Comparison of ENCODE assay signal across 8 mouse cellular contexts in genomic region chr11:116812793-116813529, GRCm38 (mm10). TPM values are rescaled to one million over a fixed set of nuclear protein-coding genes. Genes with fewer than 3 reads are reported as not detected.
A peak's percentile ranks its signal among the peaks of the same experiment; 100 is the strongest.
DNase-seq lines count a peak whose midpoint lies in the region; ATAC-seq lines count a peak whose summit lies in the region.

No protein-coding gene starts in this region.

- H3K27ac ChIP-seq in brown adipose tissue, adult 24 weeks (replicated peaks; ENCODE audit: low read depth, low read length) = peak overlapping the region; percentile 16; the same call in 1 of the 2 replicates
- peak overlapping the region; percentile 72 for H3K27ac ChIP-seq in heart, embryonic 16.5 days (ENCODE audit: low read length)
- peak overlapping the region; percentile 90 for H3K27ac ChIP-seq in limb, embryonic 15.5 days

- no peak overlapping the region for H3K4me3 ChIP-seq in brown adipose tissue, adult 24 weeks (ENCODE audit: insufficient read depth, low read depth, low read length)
- no peak overlapping the region for H3K4me3 ChIP-seq in heart, embryonic 16.5 days (ENCODE audit: low read length)
- no peak overlapping the region for H3K4me3 ChIP-seq in limb, embryonic 15.5 days

- no peak overlapping the region; the same call in 1 of the 2 replicates for H3K4me2 ChIP-seq in heart, embryonic 16.5 days (ENCODE audit: low read depth, low read length)
- no peak overlapping the region for H3K4me2 ChIP-seq in limb, embryonic 15.5 days

- peak; percentile 79 to 86 for DNase-seq in cerebellum, postnatal 10 days
- no peak for DNase-seq in cerebellum, adult 8-10 months
- no peak for DNase-seq in left cerebral cortex, adult 18-20 months (ENCODE audit: low spot score in 2 of 2)
- DNase-seq in frontal cortex, postnatal 10 days (ENCODE audit: low spot score in 2 of 2) = no peak

- peaks cover 19% of the 10 kb centered on the region for H3K4me1 ChIP-seq in brown adipose tissue, adult 24 weeks (ENCODE audit: control insufficient read depth, insufficient read depth, insufficient read length, low read length)
- H3K4me1 ChIP-seq in heart, embryonic 16.5 days (ENCODE audit: control insufficient read depth, insufficient read depth, low read length) = peaks cover 46% of the 10 kb centered on the region
- H3K4me1 ChIP-seq in limb, embryonic 15.5 days = peaks cover 64% of the 10 kb centered on the region

- ATAC-seq in heart, embryonic 16.5 days (replicated peaks; ENCODE audit: extremely low read depth, insufficient read depth, low FRiP score) = peak; percentile 24
- ATAC-seq in limb, embryonic 15.5 days (ENCODE audit: insufficient number of reproducible peaks, low FRiP score, low TSS enrichment, low read depth) = no peak
- ATAC-seq in megakaryocyte-erythroid progenitor cell, adult 5-6 weeks (replicated peaks; ENCODE audit: low FRiP score, low TSS enrichment, poor library complexity, severe bottlenecking) = no peak

- no peaks in the 10 kb centered on the region; the same call in 1 of the 2 replicates for H3K27me3 ChIP-seq in heart, embryonic 16.5 days (ENCODE audit: control insufficient read depth, insufficient read depth, low read length)
- 0 out of 2 replicates have a peak, but pooled peaks cover 7% of the 10 kb centered on the region for H3K27me3 ChIP-seq in limb, embryonic 15.5 days

- H3K36me3 ChIP-seq in heart, embryonic 16.5 days (ENCODE audit: control insufficient read depth, insufficient read depth) = no peaks in the 10 kb centered on the region
- no peaks in the 10 kb centered on the region for H3K36me3 ChIP-seq in limb, embryonic 15.5 days

- no peaks in the 10 kb centered on the region for H3K9me3 ChIP-seq in heart, embryonic 16.5 days (replicated peaks; ENCODE audit: control insufficient read depth, low read length)
- H3K9me3 ChIP-seq in limb, embryonic 15.5 days = no peaks in the 10 kb centered on the region

- H3K9ac ChIP-seq in heart, embryonic 16.5 days (ENCODE audit: low read length) = peak overlapping the region; percentile 62
- H3K9ac ChIP-seq in limb, embryonic 15.5 days = no peak overlapping the region

- 47% methylated on average over 21 of the region's 21 CpGs for WGBS in heart, embryonic 16.5 days
- 44% methylated on average over 21 of the region's 21 CpGs for WGBS in limb, embryonic 15.5 days

RNA-seq across cellular contexts. Expression of gene Mxra7, which starts 14.9 kb away (rescaled TPM):
- 6.6 and 6.9 TPM in 2 replicates for polyA plus RNA-seq in brown adipose tissue, adult 24 weeks (2012; ENCODE audit: insufficient read depth, insufficient read length, missing spikeins)
- polyA plus RNA-seq in heart, embryonic 16.5 days (2015; fragmentation: Nextera tagmentation; extraction: Ambion mirVana) = 14.9 and 17.6 TPM in 2 replicates
- polyA plus RNA-seq in limb, embryonic 15.5 days (2015; fragmentation: Nextera tagmentation; extraction: Ambion mirVana) = 17.1 and 18.6 TPM in 2 replicates
- total RNA-seq in left cerebral cortex, adult 18-20 months (2021) = 10 to 100 TPM; 17.5 to 20.2 TPM
- not detected in 2 replicates for total RNA-seq in megakaryocyte-erythroid progenitor cell, adult 5-6 weeks (2014; fragmentation: Nextera tagmentation)
- total RNA-seq in megakaryocyte-erythroid progenitor cell, adult 5-6 weeks (2017) = 0.61 TPM in 1 of 2 replicates, not detected in the other

RNA-seq across cellular contexts. Expression of gene Mettl23, which starts 30.1 kb away (rescaled TPM):
- 70.4 and 80.7 TPM in 2 replicates for polyA plus RNA-seq in brown adipose tissue, adult 24 weeks (2012; ENCODE audit: insufficient read depth, insufficient read length, missing spikeins)
- polyA plus RNA-seq in heart, embryonic 16.5 days (2015; fragmentation: Nextera tagmentation; extraction: Ambion mirVana) = 69.8 and 74.8 TPM in 2 replicates
- polyA plus RNA-seq in limb, embryonic 15.5 days (2015; fragmentation: Nextera tagmentation; extraction: Ambion mirVana) = 70.4 and 76.0 TPM in 2 replicates
- 10 to 100 TPM; 23.8 to 25.8 TPM for total RNA-seq in left cerebral cortex, adult 18-20 months (2021)
- 53.6 and 58.8 TPM in 2 replicates for total RNA-seq in megakaryocyte-erythroid progenitor cell, adult 5-6 weeks (2014; fragmentation: Nextera tagmentation)
- total RNA-seq in megakaryocyte-erythroid progenitor cell, adult 5-6 weeks (2017) = 47.2 and 48.2 TPM in 2 replicates

RNA-seq across cellular contexts. Expression of gene Jmjd6, which starts 30.3 kb away (rescaled TPM):
- polyA plus RNA-seq in brown adipose tissue, adult 24 weeks (2012; ENCODE audit: insufficient read depth, insufficient read length, missing spikeins) = 20.9 and 33.7 TPM in 2 replicates
- polyA plus RNA-seq in heart, embryonic 16.5 days (2015; fragmentation: Nextera tagmentation; extraction: Ambion mirVana) = 72.8 and 73.3 TPM in 2 replicates
- polyA plus RNA-seq in limb, embryonic 15.5 days (2015; fragmentation: Nextera tagmentation; extraction: Ambion mirVana) = 83.4 and 86.0 TPM in 2 replicates
- total RNA-seq in left cerebral cortex, adult 18-20 months (2021) = 10 to 100 TPM; 28.3 to 31.3 TPM
- 50.7 and 56.7 TPM in 2 replicates for total RNA-seq in megakaryocyte-erythroid progenitor cell, adult 5-6 weeks (2014; fragmentation: Nextera tagmentation)
- 43.5 and 49.5 TPM in 2 replicates for total RNA-seq in megakaryocyte-erythroid progenitor cell, adult 5-6 weeks (2017)

RNA-seq across cellular contexts. Expression of gene St6galnac1, which starts 37.7 kb away (rescaled TPM):
- not detected in 2 replicates for polyA plus RNA-seq in brown adipose tissue, adult 24 weeks (2012; ENCODE audit: insufficient read depth, insufficient read length, missing spikeins)
- polyA plus RNA-seq in heart, embryonic 16.5 days (2015; fragmentation: Nextera tagmentation; extraction: Ambion mirVana) = not detected in 2 replicates
- not detected in 2 replicates for polyA plus RNA-seq in limb, embryonic 15.5 days (2015; fragmentation: Nextera tagmentation; extraction: Ambion mirVana)
- total RNA-seq in left cerebral cortex, adult 18-20 months (2021) = not detected
- not detected in 2 replicates for total RNA-seq in megakaryocyte-erythroid progenitor cell, adult 5-6 weeks (2014; fragmentation: Nextera tagmentation)
- total RNA-seq in megakaryocyte-erythroid progenitor cell, adult 5-6 weeks (2017) = not detected in 2 replicates

RNA-seq across cellular contexts. Expression of gene Mfsd11, which starts 39.3 kb away (rescaled TPM):
- 21.0 and 27.5 TPM in 2 replicates for polyA plus RNA-seq in brown adipose tissue, adult 24 weeks (2012; ENCODE audit: insufficient read depth, insufficient read length, missing spikeins)
- polyA plus RNA-seq in heart, embryonic 16.5 days (2015; fragmentation: Nextera tagmentation; extraction: Ambion mirVana) = 30.5 and 39.0 TPM in 2 replicates
- 41.4 and 48.0 TPM in 2 replicates for polyA plus RNA-seq in limb, embryonic 15.5 days (2015; fragmentation: Nextera tagmentation; extraction: Ambion mirVana)
- 10 to 100 TPM; 40.3 to 44.9 TPM for total RNA-seq in left cerebral cortex, adult 18-20 months (2021)
- total RNA-seq in megakaryocyte-erythroid progenitor cell, adult 5-6 weeks (2014; fragmentation: Nextera tagmentation) = 17.2 and 21.1 TPM in 2 replicates
- total RNA-seq in megakaryocyte-erythroid progenitor cell, adult 5-6 weeks (2017) = 7.2 and 20.1 TPM in 2 replicates

Comparison
In these comparisons a context has a peak if more than half of its experiments do, and no peak if none do; other contexts are left out.
1. DNase-seq: peak in cerebellum, postnatal 10 days (2 of 2); none in cerebellum, adult 8-10 months (single experiment), left cerebral cortex, adult 18-20 months (0 of 2) and frontal cortex, postnatal 10 days (0 of 2).
2. H3K27ac ChIP-seq: peak in every context shown above with its lines; median percentile 90 in limb, embryonic 15.5 days; 72 in heart, embryonic 16.5 days; 16 in brown adipose tissue, adult 24 weeks.